Mouse (Mus musculus) fat pad, adult 2 months (tissue): ENCODE measurements around the gene Dchs2.
"Not testable (repeated sequence)": the region's sequence is repeated elsewhere in the genome, so short reads cannot be mapped to it uniquely, and the experiment has no call there.

ENCODE experiments used
- DNase-seq: peaks from one replicate; pipeline ENCODE4 v3.0.0-alpha.2; 2011; ENCODE audit warnings: low read depth, low spot score; ENCODE audit errors: extremely low read depth

Gene Dchs2

DNA sequence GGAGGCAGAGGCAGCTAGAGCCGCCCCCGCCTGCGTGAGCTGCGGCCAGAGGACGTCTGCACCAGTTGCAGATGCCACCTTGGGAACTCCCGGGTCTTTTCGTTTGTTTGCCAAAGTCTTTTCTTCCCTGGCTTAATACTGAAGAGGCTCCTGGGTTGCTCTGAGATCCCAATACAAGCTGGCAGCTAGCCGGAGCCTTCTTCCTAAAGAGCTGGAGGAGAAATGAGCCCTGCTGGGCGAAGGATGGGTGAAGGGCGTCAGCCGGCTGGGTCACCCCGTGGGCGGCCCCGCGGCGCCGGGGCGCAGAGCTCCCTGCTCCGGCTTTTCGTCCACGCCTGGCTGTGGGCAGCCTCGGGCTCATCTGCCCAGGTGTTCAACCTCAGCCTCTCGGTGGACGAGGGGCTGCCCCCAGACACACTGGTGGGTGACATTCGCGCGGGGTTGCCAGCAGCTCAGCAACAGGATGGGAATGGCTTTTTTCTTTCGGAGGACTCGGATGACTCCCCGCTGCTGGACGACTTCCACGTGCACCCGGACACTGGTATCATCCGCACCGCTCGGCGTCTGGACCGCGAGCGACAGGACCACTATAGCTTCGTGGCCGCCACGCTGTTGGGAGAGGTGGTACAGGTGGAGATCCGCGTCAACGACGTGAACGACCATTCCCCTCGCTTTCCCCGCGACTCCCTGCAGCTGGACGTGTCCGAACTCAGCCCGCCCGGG lies at the start of gene Dchs2:
Gene Dchs2 (plus strand): TSS at position 223 of the 723 bp plus-strand sequence.
- no peak for DNase-seq

DNA sequence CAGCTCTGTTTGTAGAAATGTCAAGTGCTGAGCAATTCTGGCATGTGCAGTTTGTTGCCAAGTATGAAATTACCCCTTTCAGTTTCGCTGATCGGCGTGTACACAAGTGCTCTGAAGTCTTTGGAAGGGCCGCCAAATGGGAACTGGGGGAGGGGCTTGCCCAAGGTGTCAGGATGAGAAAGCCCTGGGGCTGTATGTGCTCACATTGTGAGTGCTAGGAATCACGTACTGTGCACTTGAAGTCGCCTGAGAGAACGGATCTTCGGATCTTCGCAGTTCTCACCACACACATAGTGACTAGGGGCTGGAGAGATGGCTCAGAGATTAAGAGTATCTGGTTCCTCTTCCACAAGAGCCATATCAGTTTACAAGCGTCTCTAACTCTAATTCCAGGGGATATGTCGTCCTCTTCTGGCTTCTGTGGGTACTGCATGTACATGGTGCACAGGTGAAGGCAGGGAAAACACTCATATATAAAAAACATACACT lies 47.1 kb upstream of the Dchs2 start:
- DNase-seq: no peak

DNA sequence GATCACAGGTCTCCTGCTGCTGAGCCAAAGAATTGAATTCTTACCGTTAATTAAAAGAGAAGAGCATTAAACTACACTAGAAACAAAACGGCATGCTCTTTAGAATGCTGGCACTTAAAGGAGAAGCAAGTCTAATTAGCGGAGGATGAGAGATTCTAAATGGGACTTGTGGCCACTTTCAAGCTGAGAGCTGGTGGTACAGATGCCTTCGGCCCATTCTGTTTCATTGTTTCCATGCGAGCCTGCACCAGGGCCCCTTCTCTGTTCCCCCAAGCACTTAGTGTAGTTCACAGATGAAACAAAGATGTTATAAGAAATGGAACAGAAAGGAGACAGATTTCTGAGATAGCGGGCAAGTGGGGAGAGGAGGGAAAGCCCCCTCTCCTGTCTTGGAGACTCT lies 30.2 kb upstream of the Dchs2 start:
- no peak for DNase-seq

DNA sequence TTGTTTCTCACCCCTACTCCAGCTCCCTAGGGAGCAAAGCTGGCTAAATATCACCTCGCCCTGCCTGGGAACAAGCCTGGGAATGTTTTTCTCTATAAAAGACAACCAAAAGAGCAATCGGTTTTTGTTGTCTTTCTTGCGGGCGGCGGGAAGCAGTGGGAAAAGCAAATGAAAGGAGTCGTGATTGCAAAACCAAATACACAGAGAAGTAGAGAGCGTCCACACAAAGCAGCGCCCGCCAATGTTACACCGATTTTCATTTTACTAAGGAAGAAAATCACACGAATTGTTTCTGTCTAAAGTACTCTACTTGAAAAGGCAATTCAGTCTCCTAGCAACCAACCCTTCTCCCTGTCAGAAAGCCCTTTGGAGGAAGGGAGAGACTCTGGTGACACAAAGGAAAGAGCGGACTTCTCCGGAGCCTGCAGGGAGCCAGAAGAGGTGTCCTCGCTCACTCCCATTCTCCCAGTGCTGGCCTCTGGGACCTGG lies 29.2 kb upstream of the Dchs2 start:
- no peak for DNase-seq

DNA sequence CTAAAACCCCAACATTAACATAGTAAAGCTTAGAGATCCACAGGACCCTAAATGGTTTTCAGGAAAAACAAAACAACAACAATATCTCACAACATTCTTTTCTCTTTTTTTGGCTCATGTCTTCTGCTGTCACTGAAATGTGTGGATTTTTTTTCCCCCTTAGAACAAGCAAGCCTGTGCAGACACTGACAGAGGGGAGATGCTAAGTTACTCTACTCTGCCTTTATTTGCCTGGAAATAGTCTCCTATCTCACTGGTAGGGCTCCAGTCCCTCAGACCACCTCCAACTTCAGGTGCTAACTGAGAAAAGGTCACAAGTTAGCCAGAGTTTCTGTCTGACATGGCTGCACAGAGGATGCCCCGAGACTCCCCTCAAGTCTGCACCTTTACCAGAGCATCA lies 28.6 kb upstream of the Dchs2 start:
- DNase-seq: no peak

DNA sequence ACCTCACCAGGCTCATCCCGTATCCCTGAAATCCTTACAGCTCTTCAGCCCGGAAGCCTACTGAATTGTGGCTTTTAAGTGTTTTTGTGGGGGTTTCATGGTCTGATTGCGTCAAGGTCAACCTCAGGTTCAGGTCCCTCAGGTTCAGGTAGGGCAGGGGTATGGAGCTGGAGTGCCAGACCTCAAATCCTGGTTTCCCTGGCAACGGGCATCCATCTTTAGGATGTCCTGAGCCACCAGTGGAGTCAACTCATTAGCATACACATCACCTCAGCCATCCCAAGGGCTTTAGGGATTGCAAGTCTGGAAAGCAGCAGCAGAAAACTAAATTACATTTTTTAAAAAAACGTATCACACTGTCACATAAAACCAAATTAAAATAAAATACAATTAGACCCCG lies 28.1 kb upstream of the Dchs2 start:
- DNase-seq: no peak

DNA sequence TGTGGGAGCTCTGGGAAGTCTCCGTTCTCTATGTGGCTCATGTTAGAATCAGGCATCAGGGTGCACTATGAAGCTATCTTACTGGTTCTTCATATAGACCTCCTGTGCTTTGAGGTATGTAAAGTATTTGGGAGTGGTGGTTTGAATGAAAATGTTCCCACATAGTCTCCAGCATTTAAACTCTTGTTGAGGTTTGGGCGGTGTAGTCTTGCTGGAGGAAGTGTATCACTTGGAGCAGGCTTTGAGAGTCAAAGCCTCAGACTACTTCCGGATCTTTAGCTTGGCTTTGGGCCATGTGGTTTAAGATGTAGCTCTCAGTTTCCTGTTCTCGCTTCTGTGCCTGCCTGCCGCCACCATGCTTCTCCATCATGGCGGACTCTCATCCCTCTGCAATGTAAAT lies 25.5 kb upstream of the Dchs2 start:
- DNase-seq: no peak

DNA sequence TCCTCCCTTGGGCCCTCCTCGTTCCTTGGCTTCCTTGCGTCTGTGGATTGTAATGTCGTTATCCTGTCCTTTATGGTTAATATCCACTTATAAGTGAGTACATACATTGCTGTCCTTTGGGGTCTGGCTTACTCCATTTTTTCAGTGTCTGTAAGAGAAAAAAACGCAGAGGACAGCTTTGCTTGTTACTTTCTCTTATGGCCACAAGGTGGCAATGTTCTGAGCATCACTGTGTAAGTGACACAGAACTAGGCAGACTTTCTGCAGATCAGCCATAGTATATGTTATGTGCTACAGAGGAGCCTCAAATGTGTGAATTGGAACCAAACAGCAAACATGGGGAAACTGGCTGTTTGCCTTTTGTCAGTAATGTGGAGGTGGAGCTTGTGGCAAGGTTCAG lies 17.6 kb upstream of the Dchs2 start:
- no peak for DNase-seq

DNA sequence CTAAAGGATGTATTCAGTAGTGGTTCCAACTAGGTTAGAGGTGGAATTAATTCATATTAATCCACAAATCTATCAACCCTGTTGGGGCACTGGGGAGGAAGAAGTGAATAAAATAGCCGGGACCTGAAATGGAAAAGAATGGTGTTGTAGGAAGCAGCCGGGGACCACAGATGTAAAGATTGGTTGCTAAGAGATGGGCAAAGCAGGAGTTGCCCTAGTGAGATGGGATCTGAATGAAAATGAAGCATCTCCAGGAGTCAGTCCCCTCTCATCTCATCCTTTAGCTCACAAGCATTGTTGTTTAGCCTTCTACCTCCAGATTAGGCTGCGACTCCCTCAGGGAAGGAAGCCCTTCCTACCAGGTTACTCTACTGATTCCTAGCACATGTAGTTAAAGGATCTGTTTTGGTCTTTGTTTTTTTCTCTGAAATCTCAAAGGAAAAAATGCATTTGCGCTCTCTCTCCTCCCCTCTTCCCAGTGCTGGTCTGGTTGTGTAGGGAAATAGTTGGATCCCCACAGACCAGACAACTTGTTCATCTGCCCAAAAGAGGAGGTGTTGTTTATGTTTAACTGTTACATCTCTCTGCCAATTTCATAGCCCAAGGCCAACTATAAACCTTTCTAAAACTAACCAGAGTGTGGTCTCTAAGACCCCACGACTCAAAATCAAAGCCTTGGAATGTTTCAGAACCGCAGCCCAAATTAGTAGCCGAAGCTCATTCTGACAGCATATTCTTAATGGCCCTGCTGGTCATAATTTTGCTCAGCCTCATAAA lies 16.1 kb upstream of the Dchs2 start:
- DNase-seq: no peak

DNA sequence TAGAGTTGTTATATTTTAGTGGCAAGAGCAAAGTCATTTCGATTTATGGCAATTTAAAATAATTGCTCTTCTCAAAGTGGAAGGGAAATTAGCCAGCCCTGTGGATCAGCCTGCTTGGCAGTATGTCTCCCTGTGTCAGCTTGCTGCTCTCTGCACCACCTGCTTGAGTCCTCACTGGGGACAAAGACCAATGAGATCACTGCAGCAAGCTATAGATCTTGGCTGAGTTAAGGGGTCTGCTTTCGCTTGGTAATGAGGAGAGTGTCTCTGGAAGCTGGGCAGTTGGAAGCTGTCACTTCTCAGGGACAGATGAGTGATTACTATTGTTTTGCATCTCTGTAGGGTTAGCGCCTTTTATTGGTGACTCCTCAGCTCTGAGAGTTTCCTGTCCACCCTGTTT lies 14.9 kb upstream of the Dchs2 start:
- DNase-seq: no peak

DNA sequence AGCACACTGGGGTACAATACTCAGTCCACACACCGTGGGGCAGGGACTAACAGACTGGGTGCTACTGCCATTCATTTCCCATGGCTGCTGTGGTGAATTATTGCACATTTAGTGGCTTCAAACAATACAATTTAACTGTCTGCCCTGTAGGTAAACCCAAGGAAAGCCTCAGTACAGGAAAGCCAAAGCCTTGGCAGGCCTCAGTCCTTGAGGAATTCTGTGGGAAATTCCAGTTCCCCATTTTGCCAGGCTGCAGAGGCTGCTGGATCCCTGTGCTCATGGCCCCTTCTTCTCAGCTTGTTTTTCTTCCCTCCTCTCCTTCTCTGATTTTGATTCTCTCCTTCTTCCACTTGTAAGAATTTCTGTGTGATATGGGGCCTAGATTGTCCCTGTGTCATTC lies 12.8 kb upstream of the Dchs2 start:
- no peak for DNase-seq

DNA sequence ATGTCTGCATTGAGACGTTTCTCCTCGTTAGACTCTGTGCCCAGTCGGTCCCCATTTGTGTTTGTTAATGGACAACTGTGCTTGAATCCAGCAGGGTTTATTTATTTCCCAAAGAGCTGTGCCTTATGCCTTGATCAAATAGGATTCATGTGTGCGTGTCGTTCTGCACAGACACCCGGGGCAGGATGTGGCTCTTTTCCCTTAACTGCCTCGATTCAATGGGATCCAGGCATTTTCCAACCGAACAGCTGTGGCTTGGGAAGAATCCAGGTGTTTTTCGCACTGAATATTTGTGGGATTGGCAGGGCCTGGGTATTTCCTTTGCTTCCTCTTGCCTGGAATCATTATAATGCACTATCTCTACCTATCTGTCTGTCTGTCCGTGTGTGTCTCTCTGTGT lies 10.2 kb upstream of the Dchs2 start:
- no peak for DNase-seq

DNA sequence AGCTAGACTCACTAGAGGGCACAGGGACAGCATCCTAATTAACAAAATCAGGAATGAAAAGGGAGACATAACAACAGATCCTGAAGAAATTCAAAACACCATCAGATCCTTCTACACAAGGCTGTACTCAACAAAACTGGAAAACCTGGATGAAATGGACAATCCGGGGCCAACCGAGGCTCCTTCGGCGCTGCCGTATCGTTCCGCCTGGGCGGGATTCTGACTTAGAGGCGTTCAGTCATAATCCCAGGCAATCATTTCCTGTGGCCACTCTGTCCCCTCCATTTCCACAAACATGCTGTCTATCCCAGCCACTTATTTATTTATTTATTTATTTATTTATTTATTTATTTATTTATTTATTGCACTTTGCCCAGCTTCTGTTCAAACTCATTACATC lies 3.8 kb upstream of the Dchs2 start:
- DNase-seq: not testable (repeated sequence)

DNA sequence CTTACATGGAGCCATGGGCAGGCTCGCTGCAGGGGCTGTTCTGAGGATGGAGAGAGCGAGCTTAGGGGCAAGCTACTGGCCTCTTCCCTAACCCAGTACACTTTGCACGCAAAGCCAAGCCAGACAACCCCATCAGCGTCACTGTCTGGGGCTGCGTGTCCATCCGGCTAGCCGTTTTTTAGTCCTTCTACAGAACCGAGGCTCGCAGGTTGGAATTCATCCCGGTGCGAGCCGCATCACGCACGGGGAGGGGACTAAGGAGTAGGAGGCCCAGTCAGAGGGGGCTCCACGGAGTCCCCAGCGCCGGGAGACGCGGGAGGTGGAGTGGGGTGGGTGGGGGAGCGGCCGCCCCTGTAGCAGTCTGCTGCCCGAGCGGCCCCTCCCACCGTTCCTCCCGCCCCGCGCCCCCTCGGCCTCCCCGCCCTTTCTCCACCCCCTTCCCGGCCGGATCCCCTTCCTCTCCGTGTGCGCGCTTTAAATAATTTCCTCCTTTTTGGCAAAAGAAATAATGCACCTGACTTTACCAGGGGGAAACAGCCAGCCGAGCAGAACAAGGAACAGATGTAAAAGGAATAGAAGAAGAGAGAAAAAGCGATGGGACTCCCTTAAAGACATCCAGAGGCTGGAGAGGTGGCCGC lies 541 bp upstream of the Dchs2 start:
- no peak for DNase-seq

DNA sequence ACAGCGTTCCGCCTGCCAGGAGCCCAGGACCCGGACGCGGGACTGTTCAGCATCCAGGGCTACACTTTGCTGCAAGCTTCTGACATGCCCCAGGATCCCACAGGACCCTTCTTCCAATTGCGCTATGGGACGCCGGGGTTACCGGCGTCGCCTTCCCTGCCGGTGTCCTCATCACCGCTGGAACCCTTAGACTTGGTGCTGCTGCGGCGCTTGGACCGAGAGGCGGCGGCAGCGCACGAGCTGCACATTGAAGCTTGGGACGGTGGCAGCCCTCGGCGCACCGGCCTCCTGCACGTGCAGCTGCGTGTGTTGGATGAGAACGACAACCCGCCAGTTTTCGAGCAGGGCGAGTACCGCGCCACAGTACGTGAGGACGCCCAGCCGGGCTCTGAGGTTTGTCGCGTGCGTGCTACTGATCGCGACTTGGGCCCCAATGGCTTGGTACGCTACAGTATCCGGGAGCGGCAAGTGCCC lies 738 bp downstream of the Dchs2 start:
- no peak for DNase-seq

DNA sequence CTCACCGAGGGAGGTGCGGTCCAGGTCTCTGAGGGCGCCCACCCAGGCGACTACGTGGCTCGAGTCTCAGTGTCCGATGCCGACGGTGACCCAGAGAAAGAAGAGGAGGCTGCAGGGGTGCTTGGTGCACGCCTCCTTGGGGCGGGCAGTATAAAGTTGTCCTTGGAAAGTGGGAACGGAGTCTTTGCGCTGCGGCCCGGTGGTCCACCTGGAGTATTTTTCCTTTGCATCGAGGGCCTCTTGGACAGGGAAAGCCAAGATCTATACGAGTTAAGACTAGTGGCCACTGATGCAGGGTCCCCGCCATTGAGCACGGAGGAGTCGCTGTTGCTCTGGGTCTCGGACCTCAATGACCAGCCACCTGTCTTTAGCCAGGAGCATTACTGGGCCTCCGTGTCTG lies 1.4 kb downstream of the Dchs2 start:
- DNase-seq: no peak

DNA sequence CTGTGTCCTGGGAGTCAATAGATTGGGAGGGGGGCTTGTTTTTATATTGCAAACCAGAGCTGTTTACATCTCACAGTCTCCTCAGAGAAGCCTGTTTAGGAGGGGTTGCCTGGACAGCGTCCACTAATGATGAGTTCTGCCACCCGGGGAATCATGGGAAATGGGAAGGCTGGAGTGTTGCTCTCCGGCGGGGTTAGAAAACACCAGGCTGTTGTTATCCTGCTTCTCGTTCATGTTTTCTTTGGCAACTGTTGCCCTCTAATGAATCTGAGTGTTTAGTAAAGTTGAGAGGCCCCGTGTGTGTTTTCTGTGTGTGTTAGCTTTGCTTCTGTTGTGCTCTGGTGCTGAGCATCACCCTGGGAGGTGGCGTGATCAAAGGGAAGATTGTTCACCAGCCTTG lies 8.7 kb downstream of the Dchs2 start:
- DNase-seq: no peak

DNA sequence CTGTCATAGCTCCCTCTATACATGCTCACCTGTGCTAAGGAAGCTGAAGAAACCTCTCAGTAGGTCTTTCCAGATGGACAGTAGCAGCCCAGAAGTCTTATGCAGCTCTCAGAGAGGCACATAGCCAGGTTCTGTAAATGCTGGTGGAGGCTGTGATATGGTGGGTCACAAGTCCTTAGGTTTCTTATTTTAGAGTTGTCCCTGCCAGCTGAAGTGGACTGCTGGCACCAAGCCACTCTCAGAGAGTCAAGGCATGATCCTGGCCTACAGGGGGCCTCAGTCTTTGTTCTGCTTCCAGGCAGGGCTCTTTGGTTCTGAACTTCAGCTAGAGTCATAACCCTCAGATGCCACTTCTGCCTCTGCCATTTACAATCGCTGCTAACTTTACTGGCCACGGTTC lies 11.1 kb downstream of the Dchs2 start:
- no peak for DNase-seq

DNA sequence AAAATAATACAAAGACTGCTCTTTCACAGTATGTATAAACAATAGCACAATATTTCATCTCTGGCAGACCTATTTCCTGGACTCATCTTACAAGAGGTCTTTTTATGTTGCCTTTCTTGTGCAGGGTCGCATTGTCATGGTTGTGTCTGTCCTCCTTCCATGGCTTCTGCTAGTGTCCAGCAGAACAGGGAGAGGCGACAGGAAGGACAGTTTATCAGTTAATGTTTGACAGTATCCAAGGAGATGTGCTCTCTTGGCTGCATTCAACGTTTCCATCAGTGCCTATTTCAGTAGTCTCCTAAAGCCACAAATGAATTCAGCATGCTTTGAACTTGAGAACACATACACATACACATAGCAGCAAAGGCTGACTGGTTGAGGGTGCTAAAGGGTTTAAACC lies 17.9 kb downstream of the Dchs2 start:
- no peak for DNase-seq

DNA sequence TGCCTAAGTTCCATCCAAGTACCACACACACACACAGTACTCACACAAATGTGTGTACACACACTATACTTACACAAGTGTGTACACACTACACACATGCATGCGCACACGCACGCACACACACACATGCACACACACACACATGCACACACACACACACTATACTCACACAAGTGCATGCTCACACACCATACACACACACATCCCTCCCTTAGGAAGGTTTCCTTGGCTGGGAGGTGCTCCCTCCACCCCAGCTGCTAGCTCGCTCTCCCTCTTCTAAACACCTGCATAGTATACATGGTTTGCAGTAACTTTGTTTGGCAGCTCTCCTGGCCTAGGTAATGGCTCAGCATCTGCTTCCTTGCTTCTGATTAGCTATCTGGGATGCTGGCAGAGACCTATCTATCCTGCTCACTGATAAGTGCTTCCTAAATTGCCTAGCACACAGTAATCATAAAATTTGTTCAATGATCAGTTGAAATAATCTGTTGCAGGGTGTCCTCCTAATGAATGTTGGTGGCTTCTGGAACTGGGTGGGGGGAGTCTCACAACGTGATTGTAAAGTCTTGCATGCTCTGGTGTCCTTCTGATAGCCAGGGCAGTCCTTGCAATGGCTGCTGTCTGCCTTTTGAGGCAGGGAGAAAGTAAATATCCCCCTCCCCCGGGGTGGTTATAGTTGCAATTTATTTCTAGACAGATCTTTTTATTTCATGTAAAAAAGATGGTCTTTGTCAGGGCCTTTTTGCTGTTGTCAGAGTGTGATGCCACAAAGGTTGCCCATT lies 19.7 kb downstream of the Dchs2 start:
- no peak for DNase-seq

DNA sequence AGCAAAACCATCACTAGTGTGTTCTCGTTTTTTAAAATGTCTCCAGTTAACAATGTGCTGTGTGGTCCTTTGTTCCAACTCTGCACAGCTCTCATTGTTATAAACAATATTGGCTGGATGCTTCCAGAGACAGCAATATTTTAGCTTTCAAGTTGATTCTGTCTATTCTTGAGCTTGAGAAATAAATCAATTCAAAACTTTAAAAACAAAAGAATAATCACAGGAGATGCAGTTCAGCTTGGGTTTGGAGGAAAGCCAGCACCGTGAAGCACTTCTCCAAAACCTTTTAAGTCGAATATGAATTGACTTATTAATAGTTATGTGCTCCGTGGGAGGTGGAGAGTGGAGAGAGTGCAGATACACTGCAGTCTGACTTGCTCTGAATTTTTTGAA lies 20.3 kb downstream of the Dchs2 start:
- DNase-seq: no peak
